Mouse (Mus musculus) cerebellum, adult 11-12 months (tissue): ENCODE measurements around the gene Dcx.

Experiments
- DNase-seq: peaks from one replicate; pipeline ENCODE4 v3.0.0; 2022

Gene Dcx

GRCm38 (mm10) chrX:143826521-143826920 is 106.6 kb downstream of the Dcx start:
- no peak for DNase-seq

- no peak for DNase-seq
Measured at GRCm38 (mm10) chrX:143818961-143819360, 114.2 kb downstream of the Dcx start.

- DNase-seq = no peak
Measured at GRCm38 (mm10) chrX:143815948-143816347, 117.2 kb downstream of the Dcx start.
